Mouse (Mus musculus) stomach, embryonic 14.5 days (tissue): ENCODE measurements around the gene Zfp704. TPM values are rescaled to one million over a fixed set of nuclear protein-coding genes. Genes with fewer than 3 reads are reported as not detected.

Experiments
- ATAC-seq: fragments of 200-750 bp; cut with Nextera tagmentation; 2 replicates; pipeline ENCODE4 v1.8.0; 2017; ENCODE audit warnings: low read depth, moderate TSS enrichment; ENCODE audit not compliant: insufficient number of reproducible peaks, insufficient read depth, low FRiP score
- H3K27ac ChIP-seq: fragments of 300-500 bp; sonication (generic); 2 replicates; pipeline ENCODE4 v1.5.1; 2014; ENCODE audit warnings: mild to moderate bottlenecking, low read length, moderate library complexity, mixed read lengths
- H3K27me3 ChIP-seq: fragments of 300-500 bp; sonication (generic); 2 replicates; pipeline ENCODE4 v1.6.1; 2014; ENCODE audit warnings: low read length, control low read depth, mixed read lengths; ENCODE audit not compliant: control insufficient read depth, insufficient read depth
- H3K36me3 ChIP-seq: fragments of 300-500 bp; sonication (generic); 2 replicates; pipeline ENCODE4 v1.6.1; 2014; ENCODE audit warnings: mild to moderate bottlenecking, control low read depth, low read length, moderate library complexity, mixed read lengths; ENCODE audit not compliant: control insufficient read depth, insufficient read depth
- H3K4me1 ChIP-seq: fragments of 300-500 bp; sonication (generic); 2 replicates; pipeline ENCODE4 v1.6.1; 2014; ENCODE audit warnings: low read length, control low read depth, mixed read lengths; ENCODE audit not compliant: control insufficient read depth, insufficient read depth
- H3K4me2 ChIP-seq: fragments of 300-500 bp; sonication (generic); replicated peaks from 2 replicates; pipeline ENCODE4 v1.6.1; 2014; ENCODE audit warnings: low read depth, low read length, control low read depth
- H3K4me3 ChIP-seq: fragments of 300-500 bp; sonication (generic); 2 replicates; pipeline ENCODE4 v1.5.1; 2014; ENCODE audit warnings: low read depth, low read length, control low read depth
- H3K9ac ChIP-seq: fragments of 300-500 bp; sonication (generic); replicated peaks from 2 replicates; pipeline ENCODE4 v1.6.1; 2014; ENCODE audit warnings: low read depth, mild to moderate bottlenecking, control low read depth, low read length, moderate library complexity, mixed read lengths
- H3K9me3 ChIP-seq: fragments of 300-500 bp; sonication (generic); 2 replicates; pipeline ENCODE4 v1.6.1; 2016; ENCODE audit warnings: low read depth, low read length, control low read depth; ENCODE audit not compliant: control insufficient read depth
- WGBS: fragments of 180-500 bp; shearing (Covaris S2); extraction: QIAGEN DNeasy Blood & Tissue Kit; methylation state at CpG from one replicate; pipeline ENCODE4 v1.1.7; 2014; 5-methylcytosine and 5-hydroxymethylcytosine counted together
- polyA plus RNA-seq: library from polyadenylated mRNA; unstranded; fragments of >200 nt; fragmentation: Nextera tagmentation; extraction: Ambion mirVana; gene quantifications from 2 replicates; pipeline ENCODE4 v1.2.1, GENCODE M21; 2014

The Zfp704 gene
- polyA plus RNA-seq, 1 experiment from 2014 or later: 16.3 TPM

DNA sequence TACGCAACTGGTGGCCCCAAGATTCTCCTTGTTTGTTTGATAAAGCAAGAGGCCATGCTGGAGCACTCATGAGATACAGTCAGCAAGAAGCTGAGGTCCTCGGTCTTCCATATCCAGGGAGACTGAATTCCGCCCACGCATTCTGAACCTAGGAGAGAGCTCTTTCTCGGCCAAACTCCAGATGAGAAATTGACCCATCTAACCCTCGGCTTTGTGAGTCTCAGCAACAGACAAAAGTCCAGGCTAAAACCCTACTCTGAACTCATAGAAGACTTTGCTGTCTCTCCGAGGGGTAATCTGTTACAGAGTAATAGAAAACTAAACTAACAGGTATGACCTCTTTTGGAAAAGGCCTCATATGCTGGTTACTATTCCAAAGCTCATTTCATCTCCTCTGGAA, 4.9 kb downstream of the Zfp704 start:
- Histone ChIP-seq H3K27ac (no peak overlapping the region), H3K9me3 (no peaks in the 10 kb centered on the region), H3K27me3 (no peaks in the 10 kb centered on the region), H3K36me3 (no peaks in the 10 kb centered on the region), H3K4me2 (no peak overlapping the region), H3K4me3 (no peak overlapping the region), H3K9ac (no peak overlapping the region), H3K4me1 (peaks cover 30% of the 10 kb centered on the region; the same call in 1 of the 2 replicates)
- WGBS: 75% methylated on average over 7 of the region's 7 CpGs
- ATAC-seq: no peak

DNA sequence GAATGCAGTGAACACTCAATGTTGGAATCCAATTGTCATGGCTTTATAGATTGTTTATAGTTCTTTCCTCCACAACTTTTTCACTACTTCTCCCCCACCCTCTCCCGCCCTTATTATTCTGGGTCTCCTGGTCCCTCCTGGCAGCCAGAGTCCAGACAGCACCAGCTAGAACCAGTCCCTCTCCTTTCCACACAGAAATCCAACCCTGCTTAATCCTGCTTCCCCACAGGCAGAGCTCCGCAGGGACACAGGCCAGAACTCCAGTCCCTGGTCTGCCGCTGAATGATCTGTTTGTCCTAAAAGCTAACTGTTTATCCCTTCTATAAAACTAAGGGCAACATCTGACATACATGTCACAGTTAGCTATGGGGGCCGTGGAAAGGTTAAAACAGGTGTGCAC, 6.0 kb downstream of the Zfp704 start:
- no peaks in the 10 kb centered on the region for H3K27me3 ChIP-seq
- WGBS: 51% methylated on average over 4 of the region's 4 CpGs
- peaks cover 33% of the 10 kb centered on the region; the same call in 1 of the 2 replicates for H3K4me1 ChIP-seq
- no peak for ATAC-seq
- H3K27ac ChIP-seq: no peak overlapping the region
- no peak overlapping the region for H3K4me3 ChIP-seq
- no peak overlapping the region for H3K4me2 ChIP-seq
- no peaks in the 10 kb centered on the region for H3K36me3 ChIP-seq
- H3K9ac ChIP-seq: no peak overlapping the region
- H3K9me3 ChIP-seq: no peaks in the 10 kb centered on the region

DNA sequence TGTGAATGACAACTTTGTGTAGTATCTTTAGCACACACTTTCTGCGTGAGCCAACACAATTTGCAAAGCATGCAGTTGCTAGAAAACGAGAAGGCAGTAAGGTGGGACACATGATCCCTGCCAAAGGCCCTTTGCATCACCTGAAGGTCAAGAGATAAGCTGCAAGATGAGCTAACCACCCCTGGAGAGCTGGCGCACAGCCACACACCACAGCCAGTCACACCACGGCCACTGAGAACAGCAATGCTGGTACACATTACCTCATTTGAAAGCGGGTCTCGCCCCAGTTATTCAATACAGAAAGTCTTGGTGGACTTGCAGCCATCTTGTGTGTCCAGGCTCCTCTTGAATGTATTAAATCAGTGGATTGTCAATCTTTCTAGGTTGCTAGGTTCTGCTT, 9.3 kb downstream of the Zfp704 start:
- H3K4me1 ChIP-seq: peaks cover 19% of the 10 kb centered on the region; the same call in 1 of the 2 replicates
- ATAC-seq: no peak
- no peak overlapping the region for H3K4me2 ChIP-seq
- H3K9me3 ChIP-seq: no peaks in the 10 kb centered on the region
- H3K4me3 ChIP-seq: no peak overlapping the region
- no peaks in the 10 kb centered on the region for H3K27me3 ChIP-seq
- 73% methylated on average over 6 of the region's 6 CpGs for WGBS
- H3K9ac ChIP-seq: no peak overlapping the region
- H3K36me3 ChIP-seq: no peaks in the 10 kb centered on the region
- H3K27ac ChIP-seq: no peak overlapping the region

DNA sequence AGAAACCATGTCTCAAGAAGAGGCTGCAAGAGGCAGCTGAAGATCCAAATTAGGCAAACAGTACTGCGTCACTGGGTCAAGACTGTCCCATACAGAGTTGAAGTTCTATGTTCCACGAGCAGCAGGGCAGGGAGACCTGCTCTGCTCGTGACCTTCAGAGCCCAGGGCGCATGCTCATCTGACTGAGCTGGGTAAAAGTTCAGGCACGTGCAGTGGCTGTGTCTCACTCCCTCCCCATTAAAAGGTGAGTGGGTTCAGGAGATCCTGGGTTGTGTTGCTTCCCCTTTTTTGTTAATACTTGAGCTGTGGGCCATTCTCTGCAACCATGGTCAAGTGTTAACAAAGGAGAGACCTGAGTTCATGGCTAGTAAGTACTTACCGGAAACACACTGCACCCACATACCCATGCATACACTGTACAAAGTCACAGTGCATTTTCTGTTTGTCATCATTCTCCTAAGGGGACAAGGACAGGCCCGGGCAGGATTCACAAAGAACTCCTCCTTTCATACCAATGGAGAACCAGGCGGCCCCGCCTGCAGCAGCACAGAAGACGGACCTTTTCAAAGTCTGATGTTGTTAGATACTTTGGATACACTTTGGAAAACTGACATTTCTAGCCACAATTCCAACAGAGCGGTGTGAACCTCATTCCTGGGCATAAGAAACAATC, 10.0 kb downstream of the Zfp704 start:
- Histone ChIP-seq H3K4me2 (no peak overlapping the region), H3K9ac (no peak overlapping the region), H3K4me3 (no peak overlapping the region), H3K4me1 (peaks cover 19% of the 10 kb centered on the region; the same call in 1 of the 2 replicates), H3K27ac (0 out of 2 replicates have a peak overlapping the region, but pooled peaks have one; percentile 21), H3K27me3 (no peaks in the 10 kb centered on the region), H3K9me3 (no peaks in the 10 kb centered on the region), H3K36me3 (no peaks in the 10 kb centered on the region)
- ATAC-seq: no peak
- WGBS: 77% methylated on average over 11 of the region's 11 CpGs

DNA sequence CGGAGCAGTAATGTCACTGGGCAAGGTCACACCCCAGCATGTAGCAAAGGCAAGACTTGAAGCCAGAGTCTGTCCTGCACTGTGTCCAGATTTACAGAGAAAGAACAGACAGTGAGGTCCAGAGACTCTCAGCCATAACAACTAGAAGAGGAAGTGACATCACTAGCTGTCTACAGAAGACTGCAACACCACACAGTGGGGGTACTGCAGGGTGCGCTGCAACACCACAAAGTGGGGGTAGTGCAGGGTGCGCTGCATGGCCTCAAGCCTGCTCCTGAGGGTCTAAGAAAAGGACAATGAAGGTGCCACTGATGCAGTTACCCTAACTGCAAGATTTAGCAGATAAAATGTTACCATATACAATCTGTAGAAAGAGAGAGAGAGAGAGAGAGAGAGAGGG, 11.8 kb downstream of the Zfp704 start:
- no peak overlapping the region for H3K9ac ChIP-seq
- 85% methylated on average over 3 of the region's 3 CpGs for WGBS
- ATAC-seq: no peak
- no peaks in the 10 kb centered on the region for H3K9me3 ChIP-seq
- no peaks in the 10 kb centered on the region for H3K36me3 ChIP-seq
- H3K27me3 ChIP-seq: no peaks in the 10 kb centered on the region
- peaks cover 10% of the 10 kb centered on the region; the same call in 1 of the 2 replicates for H3K4me1 ChIP-seq
- H3K4me3 ChIP-seq: no peak overlapping the region
- H3K4me2 ChIP-seq: no peak overlapping the region
- no peak overlapping the region for H3K27ac ChIP-seq

DNA sequence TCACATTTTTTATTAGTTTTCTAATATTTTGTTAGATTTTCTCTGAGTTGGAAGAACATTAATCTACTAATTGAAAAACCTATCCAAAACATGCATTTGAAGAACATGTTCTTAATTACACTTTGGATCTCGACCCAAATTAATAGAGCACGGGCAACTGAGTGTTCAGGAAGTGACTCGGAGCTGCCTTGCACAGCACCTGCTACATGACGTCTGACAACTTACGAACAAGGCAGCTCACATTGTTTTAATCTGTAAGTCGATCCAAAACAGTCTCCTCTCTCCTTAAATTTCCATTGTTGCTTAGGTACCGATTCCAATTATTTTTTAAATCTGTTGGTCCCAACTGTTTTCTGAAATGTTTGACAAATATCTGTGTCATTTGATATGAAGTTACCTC, 15.4 kb downstream of the Zfp704 start:
- H3K36me3 ChIP-seq: no peaks in the 10 kb centered on the region
- H3K4me2 ChIP-seq: no peak overlapping the region
- H3K27me3 ChIP-seq: no peaks in the 10 kb centered on the region
- H3K4me3 ChIP-seq: no peak overlapping the region
- H3K27ac ChIP-seq: no peak overlapping the region
- H3K9ac ChIP-seq: no peak overlapping the region
- no peaks in the 10 kb centered on the region; the same call in 1 of the 2 replicates for H3K4me1 ChIP-seq
- no peaks in the 10 kb centered on the region for H3K9me3 ChIP-seq
- no peak for ATAC-seq
- 78% methylated on average over 7 of the region's 7 CpGs for WGBS

DNA sequence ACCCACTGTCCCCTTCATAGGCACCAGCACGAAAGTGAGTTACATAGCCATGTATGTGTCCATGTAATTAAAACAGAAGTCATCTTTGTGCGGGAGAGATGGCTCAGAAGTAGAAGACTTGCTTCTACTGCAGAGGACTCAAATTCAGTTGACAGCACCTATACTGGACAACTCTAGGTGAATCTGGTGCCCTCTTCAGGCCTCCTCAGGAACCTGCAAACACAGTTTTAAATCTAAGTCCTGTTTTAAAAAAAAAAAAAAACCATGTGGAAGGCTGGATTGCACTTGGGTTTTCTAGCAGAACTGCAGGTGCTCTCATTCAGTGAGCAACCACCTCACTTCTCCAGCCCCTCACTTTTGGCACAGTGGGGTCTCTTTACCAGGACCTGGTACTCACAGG, 16.1 kb downstream of the Zfp704 start:
- Histone ChIP-seq H3K27me3 (no peaks in the 10 kb centered on the region), H3K4me2 (no peak overlapping the region), H3K9ac (no peak overlapping the region), H3K4me3 (no peak overlapping the region), H3K9me3 (no peaks in the 10 kb centered on the region), H3K4me1 (no peaks in the 10 kb centered on the region; the same call in 1 of the 2 replicates), H3K36me3 (no peaks in the 10 kb centered on the region), H3K27ac (no peak overlapping the region)
- 75% methylated on average over 2 of the region's 2 CpGs for WGBS
- no peak for ATAC-seq

DNA sequence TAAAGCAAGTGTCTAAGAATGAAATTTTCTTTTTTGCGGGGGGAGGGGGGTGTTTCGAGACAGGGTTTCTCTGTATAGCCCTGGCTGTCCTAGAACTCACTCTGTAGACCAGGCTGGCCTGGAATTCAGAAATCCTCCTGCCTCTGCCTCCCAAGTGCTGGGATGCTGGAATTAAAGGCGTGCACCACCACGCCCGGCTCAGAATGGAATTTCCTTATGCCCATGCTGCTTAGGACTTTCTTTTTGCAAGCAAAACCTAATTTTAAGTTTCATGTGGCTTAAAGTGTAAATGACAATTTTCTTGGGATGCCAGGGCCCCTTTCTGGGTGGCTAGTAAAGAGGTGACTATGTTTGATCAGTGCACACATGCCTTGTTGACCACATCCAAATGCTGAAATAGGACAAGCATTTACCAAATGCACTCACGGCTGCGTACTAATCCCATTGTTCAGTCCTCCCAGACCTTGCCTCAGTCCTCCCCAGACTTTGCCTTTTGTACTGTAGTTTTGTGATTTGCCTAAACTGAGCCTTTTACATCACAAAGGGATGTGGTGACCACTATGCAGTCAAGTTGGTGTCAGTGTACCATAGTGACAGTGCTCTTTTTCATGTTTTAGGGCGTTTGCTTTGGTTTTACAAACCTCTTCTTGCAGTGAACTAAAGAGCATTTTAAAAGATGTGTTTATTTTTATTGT, 18.3 kb downstream of the Zfp704 start:
- 92% methylated on average over 8 of the region's 8 CpGs for WGBS
- ATAC-seq: no peak

More for the DNA sequence above, 18.3 kb downstream of the Zfp704 start:
- no peaks in the 10 kb centered on the region; the same call in 1 of the 2 replicates for H3K4me1 ChIP-seq
- no peak overlapping the region for H3K4me2 ChIP-seq
- H3K27me3 ChIP-seq: no peaks in the 10 kb centered on the region
- H3K9ac ChIP-seq: no peak overlapping the region
- H3K27ac ChIP-seq: no peak overlapping the region
- no peak overlapping the region for H3K4me3 ChIP-seq
- H3K36me3 ChIP-seq: no peaks in the 10 kb centered on the region
- H3K9me3 ChIP-seq: no peaks in the 10 kb centered on the region
